Mouse (Mus musculus): ENCODE measurements around the gene Triml2.
A peak's percentile ranks its signal among the peaks of the same experiment; 100 is the strongest.

Triml2 gene

GRCm38 (mm10) chr8:43180054-43180690 is at the start of gene Triml2:
TSS of gene Triml2 (plus strand) at chr8:43180541.
- DNase-seq (ENCODE audit: low read depth, low spot score): no peak

- DNase-seq (ENCODE audit: low read depth, low spot score): no peak
Measured at GRCm38 (mm10) chr8:43141386-43141785, 39.0 kb upstream of the Triml2 start, which contains the start of gene Triml1. TSS of gene Triml1 (minus strand) at chr8:43141486.

- DNase-seq (ENCODE audit: low read depth, low spot score): no peak
Measured at GRCm38 (mm10) chr8:43149307-43149706, 31.0 kb upstream of the Triml2 start.

GRCm38 (mm10) chr8:43163255-43163654 is 17.1 kb upstream of the Triml2 start:
- no peak for DNase-seq (ENCODE audit: low read depth, low spot score)

GRCm38 (mm10) chr8:43164453-43164852 is 15.9 kb upstream of the Triml2 start:
- no peak for DNase-seq (ENCODE audit: low read depth, low spot score)

- peak; percentile 70 for DNase-seq (ENCODE audit: low read depth, low spot score)
Measured at GRCm38 (mm10) chr8:43168083-43168482, 12.3 kb upstream of the Triml2 start.

GRCm38 (mm10) chr8:43169249-43169755 is 11.0 kb upstream of the Triml2 start:
- peak; percentile 23 for DNase-seq (ENCODE audit: low read depth, low spot score)

- no peak for DNase-seq (ENCODE audit: low read depth, low spot score)
Measured at GRCm38 (mm10) chr8:43176766-43177486, 3.4 kb upstream of the Triml2 start.

GRCm38 (mm10) chr8:43178263-43178662 is 2.1 kb upstream of the Triml2 start:
- no peak for DNase-seq (ENCODE audit: low read depth, low spot score)

- peak; percentile 52 for DNase-seq (ENCODE audit: low read depth, low spot score)
Measured at GRCm38 (mm10) chr8:43179189-43179588, 1.2 kb upstream of the Triml2 start.

- no peak for DNase-seq (ENCODE audit: low read depth, low spot score)
Measured at GRCm38 (mm10) chr8:43182281-43182680, 1.9 kb downstream of the Triml2 start.

GRCm38 (mm10) chr8:43215554-43215953 is 35.2 kb downstream of the Triml2 start:
- DNase-seq (ENCODE audit: low read depth, low spot score): peak; percentile 8

- peak; percentile 11 for DNase-seq (ENCODE audit: low read depth, low spot score)
Measured at GRCm38 (mm10) chr8:43243326-43243725, 63.0 kb downstream of the Triml2 start.

Measured in brain, adult 2 months (tissue).